Mouse (Mus musculus) liver, embryonic 15.5 days (tissue): ENCODE measurements around the gene Tut7. TPM values are rescaled to one million over a fixed set of nuclear protein-coding genes. Genes with fewer than 3 reads are reported as not detected.
"Not testable (repeated sequence)": the region's sequence is repeated elsewhere in the genome, so short reads cannot be mapped to it uniquely, and the experiment has no call there.

Experiments used
- ATAC-seq: fragments of 200-750 bp; cut with Nextera tagmentation; 2 replicates; pipeline ENCODE4 v1.8.0; 2017; ENCODE audit warnings: moderate number of reproducible peaks, mild to moderate bottlenecking, moderate library complexity; ENCODE audit not compliant: insufficient read depth
- H3K27ac ChIP-seq: fragments of 300-500 bp; sonication (generic); replicated peaks from 2 replicates; pipeline ENCODE4 v1.5.1; 2015; ENCODE audit warnings: mild to moderate bottlenecking, inconsistent platforms
- H3K27me3 ChIP-seq: fragments of 300-500 bp; sonication (generic); 2 replicates; pipeline ENCODE4 v1.6.1; 2015; ENCODE audit warnings: mild to moderate bottlenecking, inconsistent platforms
- H3K36me3 ChIP-seq: fragments of 300-500 bp; sonication (generic); replicated peaks from 2 replicates; pipeline ENCODE4 v1.6.1; 2015; ENCODE audit warnings: moderate library complexity, mild to moderate bottlenecking, inconsistent platforms
- H3K4me1 ChIP-seq: fragments of 300-500 bp; sonication (generic); replicated peaks from 2 replicates; pipeline ENCODE4 v1.6.1; 2015; ENCODE audit warnings: inconsistent platforms
- H3K4me2 ChIP-seq: fragments of 300-500 bp; sonication (generic); 2 replicates; pipeline ENCODE4 v1.6.1; 2015; ENCODE audit warnings: moderate library complexity, mild to moderate bottlenecking, inconsistent platforms
- H3K4me3 ChIP-seq: fragments of 300-500 bp; sonication (generic); replicated peaks from 2 replicates; pipeline ENCODE4 v1.5.1; 2015; ENCODE audit warnings: mild to moderate bottlenecking, inconsistent platforms
- H3K9ac ChIP-seq: fragments of 300-500 bp; sonication (generic); 2 replicates; pipeline ENCODE4 v1.6.1; 2015; ENCODE audit warnings: moderate library complexity, mild to moderate bottlenecking, inconsistent platforms
- H3K9me3 ChIP-seq: fragments of 300-500 bp; sonication (generic); replicated peaks from 2 replicates; pipeline ENCODE4 v1.6.1; 2016; ENCODE audit warnings: inconsistent platforms
- WGBS: fragments of 180-500 bp; shearing (Covaris S2); methylation state at CpG from one replicate; pipeline ENCODE4 v1.1.7; 2015; ENCODE audit warnings: mixed read lengths; ENCODE audit not compliant: insufficient replicate concordance; 5-methylcytosine and 5-hydroxymethylcytosine counted together
- polyA plus RNA-seq: library from polyadenylated mRNA; unstranded; fragments of >200 nt; fragmentation: Nextera tagmentation; extraction: Ambion mirVana; gene quantifications from 2 replicates; pipeline ENCODE4 v1.2.1, GENCODE M21; 2015

The Tut7 gene
- polyA plus RNA-seq, 1 experiment from 2014 or later, result 57.2 TPM

- Histone ChIP-seq H3K9ac (no peak overlapping the region), H3K36me3 (no peaks in the 10 kb centered on the region), H3K4me3 (no peak overlapping the region), H3K4me1 (peaks cover 30% of the 10 kb centered on the region), H3K9me3 (no peaks in the 10 kb centered on the region), H3K4me2 (no peak overlapping the region), H3K27ac (no peak overlapping the region), H3K27me3 (peaks cover 7% of the 10 kb centered on the region; the same call in 1 of the 2 replicates)
- ATAC-seq, result no peak
- 61% methylated on average over 5 of the region's 5 CpGs for WGBS
Observed at GRCm38 (mm10) chr13:59843976-59844375, 21.0 kb upstream of the Tut7 start.

GRCm38 (mm10) chr13:59842226-59843210 lies 19.6 kb upstream of the Tut7 start:
- H3K27ac ChIP-seq, result peak overlapping the region; percentile 45; the same call in 1 of the 2 replicates
- peak; percentile 60 for ATAC-seq
- H3K4me2 ChIP-seq, result peak overlapping the region; percentile 70

GRCm38 (mm10) chr13:59841761-59842160 lies 18.8 kb upstream of the Tut7 start:
- H3K9ac ChIP-seq, H3K4me3 ChIP-seq, H3K27me3 ChIP-seq, H3K9me3 ChIP-seq, H3K36me3 ChIP-seq, ATAC-seq: not testable (repeated sequence)
- peak overlapping the region; percentile 45; the same call in 1 of the 2 replicates for H3K27ac ChIP-seq
- H3K4me2 ChIP-seq, result peak overlapping the region; percentile 70
- H3K4me1 ChIP-seq, result peaks cover 34% of the 10 kb centered on the region
- 72% methylated on average over 14 of the region's 14 CpGs for WGBS

More at GRCm38 (mm10) chr13:59842226-59843210, 19.6 kb upstream of the Tut7 start:
- Histone ChIP-seq H3K9me3 (no peaks in the 10 kb centered on the region), H3K27me3 (peaks cover 7% of the 10 kb centered on the region; the same call in 1 of the 2 replicates), H3K4me3 (peak overlapping the region; percentile 39), H3K36me3 (no peaks in the 10 kb centered on the region), H3K9ac (peak overlapping the region; percentile 45), H3K4me1 (peaks cover 30% of the 10 kb centered on the region)
- WGBS, result 15% methylated on average over 16 of the region's 16 CpGs

- 66% methylated on average over 11 of the region's 11 CpGs for WGBS
- H3K27ac ChIP-seq, result peak overlapping the region; percentile 58
- H3K9me3 ChIP-seq, result no peaks in the 10 kb centered on the region
- ATAC-seq, result peak; percentile 58
- H3K36me3 ChIP-seq, result no peaks in the 10 kb centered on the region
- no peak overlapping the region for H3K9ac ChIP-seq
- H3K4me1 ChIP-seq, result peaks cover 46% of the 10 kb centered on the region
- no peak overlapping the region for H3K4me3 ChIP-seq
- H3K27me3 ChIP-seq, result peaks cover 7% of the 10 kb centered on the region; the same call in 1 of the 2 replicates
- no peak overlapping the region for H3K4me2 ChIP-seq
Observed at GRCm38 (mm10) chr13:59840429-59841169, 17.7 kb upstream of the Tut7 start.

- H3K4me1 ChIP-seq, result peaks cover 54% of the 10 kb centered on the region
- 81% methylated on average over 9 of the region's 9 CpGs for WGBS
- no peaks in the 10 kb centered on the region for H3K36me3 ChIP-seq
- no peaks in the 10 kb centered on the region for H3K9me3 ChIP-seq
- peaks cover 7% of the 10 kb centered on the region; the same call in 1 of the 2 replicates for H3K27me3 ChIP-seq
- ATAC-seq, result no peak
- H3K4me3 ChIP-seq, result no peak overlapping the region
- H3K27ac ChIP-seq, result no peak overlapping the region; the same call in 1 of the 2 replicates
- no peak overlapping the region for H3K9ac ChIP-seq
- no peak overlapping the region for H3K4me2 ChIP-seq
Observed at GRCm38 (mm10) chr13:59839356-59839755, 16.4 kb upstream of the Tut7 start.

GRCm38 (mm10) chr13:59838464-59838863 lies 15.5 kb upstream of the Tut7 start:
- no peak overlapping the region for H3K9ac ChIP-seq
- ATAC-seq, result no peak
- H3K4me1 ChIP-seq, result peaks cover 54% of the 10 kb centered on the region
- H3K9me3 ChIP-seq, result no peaks in the 10 kb centered on the region
- H3K4me3 ChIP-seq, result no peak overlapping the region
- H3K36me3 ChIP-seq, result no peaks in the 10 kb centered on the region
- WGBS, result 83% methylated on average over 3 of the region's 3 CpGs
- peaks cover 3% of the 10 kb centered on the region; the same call in 1 of the 2 replicates for H3K27me3 ChIP-seq
- H3K4me2 ChIP-seq, result no peak overlapping the region
- H3K27ac ChIP-seq, result no peak overlapping the region

- 67% methylated on average over 3 of the region's 3 CpGs for WGBS
- Histone ChIP-seq H3K4me3 (no peak overlapping the region), H3K9me3 (no peaks in the 10 kb centered on the region), H3K27ac (no peak overlapping the region), H3K4me2 (no peak overlapping the region), H3K27me3 (no peaks in the 10 kb centered on the region), H3K4me1 (peaks cover 52% of the 10 kb centered on the region), H3K36me3 (no peaks in the 10 kb centered on the region), H3K9ac (no peak overlapping the region)
- ATAC-seq, result no peak
Observed at GRCm38 (mm10) chr13:59836811-59837210, 13.9 kb upstream of the Tut7 start.

- H3K9ac ChIP-seq, result no peak overlapping the region
- ATAC-seq, result peak; percentile 47
Observed at GRCm38 (mm10) chr13:59836101-59836798, 13.3 kb upstream of the Tut7 start.

GRCm38 (mm10) chr13:59834786-59835452 lies 12.0 kb upstream of the Tut7 start:
- WGBS, result 45% methylated on average over 4 of the region's 4 CpGs
- H3K27ac ChIP-seq, result peak overlapping the region; percentile 72
- H3K27me3 ChIP-seq, result no peaks in the 10 kb centered on the region
- 0 out of 2 replicates have a peak, but pooled peaks have one; percentile 22 for ATAC-seq
- H3K36me3 ChIP-seq, result no peaks in the 10 kb centered on the region
- no peak overlapping the region for H3K4me2 ChIP-seq
- no peak overlapping the region for H3K9ac ChIP-seq
- H3K4me1 ChIP-seq, result peaks cover 39% of the 10 kb centered on the region
- no peak overlapping the region for H3K4me3 ChIP-seq
- no peaks in the 10 kb centered on the region for H3K9me3 ChIP-seq

More at GRCm38 (mm10) chr13:59836101-59836798, 13.3 kb upstream of the Tut7 start:
- Histone ChIP-seq H3K4me1 (peaks cover 50% of the 10 kb centered on the region), H3K4me3 (0 out of 2 replicates have a peak overlapping the region, but pooled peaks have one; percentile 12), H3K36me3 (no peaks in the 10 kb centered on the region), H3K27ac (peak overlapping the region; percentile 72), H3K9me3 (no peaks in the 10 kb centered on the region), H3K4me2 (peak overlapping the region; percentile 52), H3K27me3 (no peaks in the 10 kb centered on the region)
- WGBS, result 20% methylated on average over 14 of the region's 14 CpGs

GRCm38 (mm10) chr13:59832871-59833270 lies 9.9 kb upstream of the Tut7 start:
- no peak for ATAC-seq
- peak overlapping the region; percentile 38 for H3K27ac ChIP-seq
- no peaks in the 10 kb centered on the region for H3K27me3 ChIP-seq
- H3K36me3 ChIP-seq, result no peaks in the 10 kb centered on the region
- 66% methylated on average over 7 of the region's 7 CpGs for WGBS
- H3K4me2 ChIP-seq, result no peak overlapping the region
- H3K9ac ChIP-seq, result no peak overlapping the region
- peaks cover 37% of the 10 kb centered on the region for H3K4me1 ChIP-seq
- H3K9me3 ChIP-seq, result no peaks in the 10 kb centered on the region
- no peak overlapping the region for H3K4me3 ChIP-seq
